Mouse (Mus musculus) lung, adult 2 months (tissue): ENCODE measurements around the gene Cdk8.

Experiments
- CTCF ChIP-seq: fragments of 200-500 bp; IDR thresholded peaks from 2 replicates; pipeline ENCODE4 v1.5.1; 2011; ENCODE audit warnings: mild to moderate bottlenecking, low read length, control low read depth; ENCODE audit not compliant: insufficient read depth
- POLR2A ChIP-seq: fragments of 200-500 bp; IDR thresholded peaks from 2 replicates; pipeline ENCODE4 v1.6.1; 2011; ENCODE audit warnings: low read depth, mild to moderate bottlenecking, control low read depth, low read length, borderline replicate concordance; ENCODE audit errors: extremely low read depth

GRCm38 (mm10) chr5:146223786-146224185, 7.2 kb upstream of the Cdk8 start:
- no peak for TF ChIP-seq CTCF
- TF ChIP-seq POLR2A: no peak
